Comparison of ENCODE assay signal across 9 mouse cellular contexts in the genomic region with DNA sequence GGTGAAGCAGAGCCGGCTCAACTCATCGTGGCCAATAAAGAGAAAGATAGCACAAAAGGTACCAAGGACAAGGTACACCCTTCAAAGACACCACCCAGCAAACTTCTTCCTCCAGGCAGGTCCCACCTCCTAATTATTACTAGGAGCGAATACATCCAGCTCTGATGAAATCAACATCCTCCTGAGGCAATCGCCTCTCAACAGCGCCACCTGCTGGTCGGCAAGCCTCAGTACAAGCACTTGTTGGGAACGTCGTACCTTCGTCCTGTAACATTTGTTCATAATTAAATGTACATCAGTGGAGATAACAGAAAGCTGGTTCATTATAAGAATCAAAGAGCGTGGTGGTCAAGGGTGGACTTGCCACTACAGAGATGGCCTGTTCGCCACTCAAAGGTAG. TPM values are rescaled to one million over a fixed set of nuclear protein-coding genes. Genes with fewer than 3 reads are reported as not detected.
DNase-seq lines count a peak whose midpoint lies in the region; ATAC-seq lines count a peak whose summit lies in the region.
"Had no signal": no experiment of that assay in that cellular context is flagged by ENCODE, and none has a peak within 500 bp of the region (broad histone marks: within the 10 kb centered on the region; RNA-seq: fewer than 3 reads in every experiment).

No protein-coding gene starts in this region.

- no peaks in the 10 kb centered on the region for H3K9me3 ChIP-seq in embryonic facial prominence, embryonic 10.5 days
- H3K9me3 ChIP-seq: limb, embryonic 12.5 days had no signal

- ATAC-seq in inflammation-experienced regulatory T-cells, adult 6 months = peak; percentile 41

- no peak overlapping the region for H3K27ac ChIP-seq in embryonic facial prominence, embryonic 10.5 days (replicated peaks)
- H3K27ac ChIP-seq: limb, embryonic 12.5 days had no signal

- no peak overlapping the region for H3K4me3 ChIP-seq in embryonic facial prominence, embryonic 10.5 days
- H3K4me3 ChIP-seq: limb, embryonic 12.5 days had no signal

- no peaks in the 10 kb centered on the region for H3K4me1 ChIP-seq in embryonic facial prominence, embryonic 10.5 days

- WGBS in embryonic facial prominence, embryonic 10.5 days = 18% methylated on average over 11 of the region's 11 CpGs

- no peaks in the 10 kb centered on the region for H3K27me3 ChIP-seq in embryonic facial prominence, embryonic 10.5 days (replicated peaks; ENCODE audit: low read depth, poor library complexity, severe bottlenecking)
- H3K27me3 ChIP-seq: limb, embryonic 12.5 days had no signal

- peak; percentile 44 for DNase-seq in cerebellum, adult 11 months
- DNase-seq in cerebellum, adult 11-12 months = no peak
- peak; percentile 69 for DNase-seq in 3T3-L1 (ENCODE audit: low read depth, low spot score)
- peak; percentile 38 for DNase-seq in adrenal gland, adult 2 months
- DNase-seq in embryonic facial prominence, embryonic 10.5 days (ENCODE audit: low spot score) = peak; percentile 76
- peak; percentile 81 for DNase-seq in lung, postnatal 14 days
- peak; percentile 40 for DNase-seq in skeletal muscle tissue, adult 2 months (ENCODE audit: low read depth, low spot score)

- H3K36me3 ChIP-seq in embryonic facial prominence, embryonic 10.5 days (replicated peaks) = no peaks in the 10 kb centered on the region
- H3K36me3 ChIP-seq: limb, embryonic 12.5 days had no signal

RNA-seq across cellular contexts. Expression of a gene that starts 18.1 kb away (rescaled TPM):
- total RNA-seq in adrenal gland, adult 2 months (2021) = 10 to 100 TPM; 64.4 to 70.4 TPM
- 19.0 and 19.4 TPM in 2 replicates for polyA plus RNA-seq in adrenal gland, adult 2 months (2012; rRNA removed)
- 49.3 and 51.5 TPM in 2 replicates for polyA plus RNA-seq in embryonic facial prominence, embryonic 10.5 days (2016; fragmentation: Nextera tagmentation; extraction: Ambion mirVana)
- 10 to 100 TPM; 15.2 to 17.5 (median 16.9) TPM for polyA plus RNA-seq in inflammation-experienced regulatory T-cells, adult 6 months (2017; shearing (Covaris generic))

RNA-seq across cellular contexts. Expression of a gene that starts 18.3 kb away (rescaled TPM):
- total RNA-seq in adrenal gland, adult 2 months (2021) = 10 to 100 TPM; 19.9 to 30.5 TPM
- polyA plus RNA-seq in adrenal gland, adult 2 months (2012; rRNA removed) = 70.2 and 70.3 TPM in 2 replicates
- polyA plus RNA-seq in embryonic facial prominence, embryonic 10.5 days (2016; fragmentation: Nextera tagmentation; extraction: Ambion mirVana) = 10.4 and 11.4 TPM in 2 replicates
- polyA plus RNA-seq in inflammation-experienced regulatory T-cells, adult 6 months (2017; shearing (Covaris generic)) = 10 to 100 TPM in 2 of 3 experiments, 1 to 10 TPM in 1; 7.0 to 29.2 (median 24.1) TPM
